Mouse (Mus musculus): ENCODE measurements around the gene Fbxo46. TPM values are rescaled to one million over a fixed set of nuclear protein-coding genes. Genes with fewer than 3 reads are reported as not detected.
A peak's percentile ranks its signal among the peaks of the same experiment; 100 is the strongest.

Fbxo46 gene
- polyA plus RNA-seq, 1 experiment from 2014 or later = 14.7 TPM

- H3K4me3 ChIP-seq (replicated peaks) = no peak overlapping the region
- H3K27ac ChIP-seq (replicated peaks) = no peak overlapping the region
- peaks cover 30% of the 10 kb centered on the region for H3K4me1 ChIP-seq
- H3K36me3 ChIP-seq = no peaks in the 10 kb centered on the region
- H3K4me2 ChIP-seq (replicated peaks) = no peak overlapping the region
- peak; percentile 39; the same call in 1 of the 2 replicates for ATAC-seq (ENCODE audit: insufficient number of reproducible peaks, low FRiP score, low TSS enrichment, low read depth)
- peaks cover 12% of the 10 kb centered on the region for H3K27me3 ChIP-seq
- no peaks in the 10 kb centered on the region for H3K9me3 ChIP-seq (replicated peaks)
- no peak overlapping the region for H3K9ac ChIP-seq
- WGBS = 38% methylated on average over 8 of the region's 8 CpGs
These were observed 50.5 kb downstream of the Fbxo46 start for GRCm38 (mm10) chr7:19170142-19170541.

- no peak for ATAC-seq (ENCODE audit: insufficient number of reproducible peaks, low FRiP score, low TSS enrichment, low read depth)
- Histone ChIP-seq H3K9ac (no peak overlapping the region), H3K4me1 (peaks cover 34% of the 10 kb centered on the region), H3K27ac (replicated peaks) (peak overlapping the region; percentile 63; the same call in 1 of the 2 replicates), H3K4me2 (replicated peaks) (no peak overlapping the region), H3K27me3 (peaks cover 20% of the 10 kb centered on the region), H3K36me3 (no peaks in the 10 kb centered on the region), H3K9me3 (replicated peaks) (no peaks in the 10 kb centered on the region), H3K4me3 (replicated peaks) (no peak overlapping the region)
- WGBS = 51% methylated on average over 8 of the region's 8 CpGs
These were observed 52.2 kb downstream of the Fbxo46 start for GRCm38 (mm10) chr7:19171831-19172230.

DNA sequence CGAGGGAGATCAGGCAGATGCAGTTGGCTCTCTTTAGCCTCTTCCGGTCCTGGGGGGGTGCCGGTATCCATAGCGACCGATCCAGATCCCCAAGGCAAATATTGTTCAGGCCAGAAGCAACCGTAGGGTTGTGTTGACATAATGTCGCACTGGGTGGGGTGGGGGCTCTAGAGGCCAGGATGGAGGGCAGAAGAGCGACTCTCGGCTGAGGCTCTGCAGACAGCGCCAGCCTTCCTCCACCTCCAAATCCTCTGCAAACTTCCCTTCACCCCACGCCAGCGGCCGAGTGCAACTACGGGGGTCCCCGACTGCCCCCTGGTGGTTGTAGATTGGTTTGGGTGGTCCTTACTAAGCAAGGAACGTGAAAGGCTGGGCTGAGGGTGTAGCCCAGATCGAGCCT, 53.2 kb downstream of the Fbxo46 start:
- H3K27ac ChIP-seq (replicated peaks) = no peak overlapping the region
- H3K36me3 ChIP-seq = no peaks in the 10 kb centered on the region
- 2% methylated on average over 17 of the region's 17 CpGs for WGBS
- H3K27me3 ChIP-seq = peaks cover 31% of the 10 kb centered on the region
- peak overlapping the region; percentile 36 for H3K4me3 ChIP-seq (replicated peaks)
- H3K9me3 ChIP-seq (replicated peaks) = no peaks in the 10 kb centered on the region
- H3K4me1 ChIP-seq = peaks cover 35% of the 10 kb centered on the region
- H3K4me2 ChIP-seq (replicated peaks) = peak overlapping the region; percentile 58
- peak; percentile 53; the same call in 1 of the 2 replicates for ATAC-seq (ENCODE audit: insufficient number of reproducible peaks, low FRiP score, low TSS enrichment, low read depth)
- H3K9ac ChIP-seq = peak overlapping the region; percentile 18; the same call in 1 of the 2 replicates

DNA sequence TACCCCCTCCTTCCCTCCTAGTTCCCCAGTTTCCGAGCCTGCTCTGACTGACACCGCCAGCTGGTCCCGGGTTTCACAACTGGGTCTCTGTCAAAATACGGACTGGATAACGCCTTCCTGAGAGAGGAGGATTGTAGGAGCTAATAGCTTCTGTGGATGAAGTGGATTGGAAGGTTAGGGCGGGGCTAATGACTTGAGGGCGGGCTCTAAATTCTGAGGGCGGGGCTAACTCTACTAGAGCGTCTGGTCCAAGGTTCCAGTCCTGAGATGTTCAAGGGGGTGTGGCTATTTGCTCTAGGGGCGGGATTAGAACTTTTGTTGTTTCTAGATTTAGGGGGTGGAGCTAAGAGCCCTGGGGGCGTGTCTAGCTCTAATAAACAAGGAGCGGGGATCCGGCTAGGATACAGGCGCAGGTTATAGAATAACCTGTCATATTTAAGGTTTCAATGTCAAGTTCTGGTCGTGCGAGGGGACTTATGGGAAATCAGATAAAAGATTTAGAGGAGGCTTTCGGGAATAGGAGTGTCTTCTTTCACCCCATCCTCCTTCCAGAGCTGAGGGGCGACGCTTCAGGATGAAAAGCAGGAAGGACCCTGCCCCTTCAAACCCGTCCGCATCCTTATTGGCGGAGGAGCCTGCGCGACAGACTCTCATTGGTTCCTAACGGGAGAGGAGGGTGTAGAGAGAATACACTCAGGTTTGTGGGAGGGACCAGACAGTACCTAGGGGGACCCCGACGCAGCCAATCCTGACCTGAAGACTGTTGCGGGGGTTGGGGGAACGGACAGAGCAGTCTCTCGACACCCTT, 56.3 kb downstream of the Fbxo46 start, which contains the start of gene Eml2:
Gene Eml2 (plus strand): TSS at position 714 of the 808 bp plus-strand sequence.
- 2% methylated on average over 30 of the region's 30 CpGs for WGBS
- no peak within 1 kb of the TSS for H3K9ac ChIP-seq
- H3K4me2 ChIP-seq (replicated peaks) = peak within 1 kb of the TSS; percentile 30
- peaks cover 53% of the 10 kb centered on the region for H3K27me3 ChIP-seq
- H3K36me3 ChIP-seq = no peaks in the 10 kb centered on the region
- H3K4me3 ChIP-seq (replicated peaks) = peak within 1 kb of the TSS; percentile 19
- no peak within 1 kb of the TSS for H3K27ac ChIP-seq (replicated peaks)
- ATAC-seq (ENCODE audit: insufficient number of reproducible peaks, low FRiP score, low TSS enrichment, low read depth) = 0 out of 2 replicates have a peak, but pooled peaks have one; percentile 40
- H3K9me3 ChIP-seq (replicated peaks) = no peaks in the 10 kb centered on the region
- H3K4me1 ChIP-seq = peaks cover 46% of the 10 kb centered on the region

GRCm38 (mm10) chr7:19176516-19176947, 56.9 kb downstream of the Fbxo46 start:
- H3K4me3 ChIP-seq (replicated peaks) = peak overlapping the region; percentile 19
- H3K4me1 ChIP-seq = peaks cover 49% of the 10 kb centered on the region
- no peak for ATAC-seq (ENCODE audit: insufficient number of reproducible peaks, low FRiP score, low TSS enrichment, low read depth)
- H3K27me3 ChIP-seq = peaks cover 53% of the 10 kb centered on the region
- no peak overlapping the region for H3K27ac ChIP-seq (replicated peaks)
- H3K4me2 ChIP-seq (replicated peaks) = peak overlapping the region; percentile 30
- no peak overlapping the region for H3K9ac ChIP-seq
- H3K9me3 ChIP-seq (replicated peaks) = no peaks in the 10 kb centered on the region
- 4% methylated on average over 21 of the region's 21 CpGs for WGBS
- H3K36me3 ChIP-seq = no peaks in the 10 kb centered on the region

- Histone ChIP-seq H3K4me1 (peaks cover 50% of the 10 kb centered on the region), H3K9me3 (replicated peaks) (no peaks in the 10 kb centered on the region), H3K9ac (no peak overlapping the region), H3K27ac (replicated peaks) (no peak overlapping the region), H3K27me3 (peaks cover 53% of the 10 kb centered on the region), H3K4me3 (replicated peaks) (no peak overlapping the region), H3K4me2 (replicated peaks) (no peak overlapping the region), H3K36me3 (no peaks in the 10 kb centered on the region)
- 69% methylated on average over 7 of the region's 7 CpGs for WGBS
- ATAC-seq (ENCODE audit: insufficient number of reproducible peaks, low FRiP score, low TSS enrichment, low read depth) = no peak
These were observed 57.6 kb downstream of the Fbxo46 start for GRCm38 (mm10) chr7:19177216-19177615.

- Histone ChIP-seq H3K36me3 (no peaks in the 10 kb centered on the region), H3K27ac (replicated peaks) (no peak overlapping the region), H3K27me3 (peaks cover 53% of the 10 kb centered on the region), H3K4me3 (replicated peaks) (peak overlapping the region; percentile 34; the same call in 1 of the 2 replicates), H3K9ac (no peak overlapping the region), H3K9me3 (replicated peaks) (no peaks in the 10 kb centered on the region), H3K4me2 (replicated peaks) (peak overlapping the region; percentile 49; the same call in 1 of the 2 replicates), H3K4me1 (peaks cover 46% of the 10 kb centered on the region)
- WGBS = 12% methylated on average over 18 of the region's 18 CpGs
- no peak for ATAC-seq (ENCODE audit: insufficient number of reproducible peaks, low FRiP score, low TSS enrichment, low read depth)
These were observed 58.4 kb downstream of the Fbxo46 start for GRCm38 (mm10) chr7:19178035-19178434.

DNA sequence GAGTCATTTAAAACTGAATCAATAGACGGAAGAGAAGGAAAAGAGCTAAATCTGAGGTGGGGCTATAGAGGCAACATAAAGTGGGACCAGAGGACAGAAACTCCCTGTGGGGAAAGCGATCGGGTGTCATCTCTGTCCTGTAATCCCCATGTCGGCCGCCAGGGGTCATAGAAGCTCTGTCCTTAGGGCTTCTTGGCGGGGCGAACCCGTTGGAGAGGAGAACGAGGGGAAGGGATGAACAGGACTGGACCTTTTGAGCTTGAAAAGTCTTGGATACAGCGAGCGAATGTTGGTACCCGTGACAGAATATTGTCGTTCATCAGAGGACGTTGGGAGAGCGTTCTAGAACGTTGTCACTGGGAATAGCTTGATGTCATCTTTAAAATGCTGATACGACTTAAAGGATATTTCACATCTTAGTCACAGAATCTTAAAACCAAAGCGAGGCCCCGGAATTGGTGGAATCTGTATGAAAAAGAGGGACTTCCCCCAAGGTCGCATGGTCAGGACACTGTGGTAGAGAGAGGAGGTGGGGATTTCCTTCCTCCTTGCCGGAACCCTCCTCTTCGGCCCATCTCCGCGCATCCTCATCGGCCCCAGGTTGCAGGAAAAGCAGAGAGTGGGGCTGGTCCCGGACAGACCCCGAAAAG, 58.9 kb downstream of the Fbxo46 start:
- peak overlapping the region; percentile 34 for H3K4me3 ChIP-seq (replicated peaks)
- H3K27ac ChIP-seq (replicated peaks) = no peak overlapping the region
- 5% methylated on average over 27 of the region's 27 CpGs for WGBS
- no peaks in the 10 kb centered on the region for H3K36me3 ChIP-seq
- ATAC-seq (ENCODE audit: insufficient number of reproducible peaks, low FRiP score, low TSS enrichment, low read depth) = no peak
- H3K27me3 ChIP-seq = peaks cover 53% of the 10 kb centered on the region
- H3K4me2 ChIP-seq (replicated peaks) = peak overlapping the region; percentile 49
- no peak overlapping the region for H3K9ac ChIP-seq
- H3K9me3 ChIP-seq (replicated peaks) = no peaks in the 10 kb centered on the region
- H3K4me1 ChIP-seq = peaks cover 44% of the 10 kb centered on the region

DNA sequence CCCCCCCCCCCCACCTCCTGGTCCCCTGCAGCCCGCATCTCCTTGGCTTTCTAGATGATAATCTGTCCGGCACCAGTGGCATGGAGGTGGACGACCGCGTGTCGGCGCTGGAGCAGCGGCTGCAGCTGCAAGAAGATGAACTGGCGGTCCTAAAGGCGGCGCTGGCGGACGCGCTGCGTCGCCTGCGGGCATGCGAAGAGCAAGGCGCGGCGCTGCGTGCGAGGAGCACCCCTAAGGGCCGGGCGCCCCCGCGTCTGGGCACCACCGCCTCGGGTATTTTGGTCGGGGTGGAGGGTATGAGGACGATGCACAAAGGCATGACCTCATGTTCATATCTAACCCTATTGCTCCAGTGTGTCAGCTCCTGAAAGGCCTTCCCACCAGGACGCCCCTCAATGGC, 59.5 kb downstream of the Fbxo46 start:
- no peak for ATAC-seq (ENCODE audit: insufficient number of reproducible peaks, low FRiP score, low TSS enrichment, low read depth)

GRCm38 (mm10) chr7:19179936-19180335, 60.3 kb downstream of the Fbxo46 start:
- no peaks in the 10 kb centered on the region for H3K36me3 ChIP-seq
- H3K27me3 ChIP-seq = peaks cover 50% of the 10 kb centered on the region
- no peaks in the 10 kb centered on the region for H3K9me3 ChIP-seq (replicated peaks)
- H3K27ac ChIP-seq (replicated peaks) = no peak overlapping the region
- no peak overlapping the region for H3K4me2 ChIP-seq (replicated peaks)
- ATAC-seq (ENCODE audit: insufficient number of reproducible peaks, low FRiP score, low TSS enrichment, low read depth) = no peak
- WGBS = 33% methylated on average over 6 of the region's 6 CpGs
- no peak overlapping the region for H3K9ac ChIP-seq
- H3K4me1 ChIP-seq = peaks cover 53% of the 10 kb centered on the region
- no peak overlapping the region for H3K4me3 ChIP-seq (replicated peaks)

More for the DNA sequence above, 59.5 kb downstream of the Fbxo46 start:
- Histone ChIP-seq H3K9me3 (replicated peaks) (no peaks in the 10 kb centered on the region), H3K4me2 (replicated peaks) (peak overlapping the region; percentile 49), H3K27me3 (peaks cover 53% of the 10 kb centered on the region), H3K9ac (no peak overlapping the region), H3K4me3 (replicated peaks) (peak overlapping the region; percentile 34), H3K36me3 (no peaks in the 10 kb centered on the region), H3K4me1 (peaks cover 45% of the 10 kb centered on the region), H3K27ac (replicated peaks) (no peak overlapping the region)
- WGBS = under 1% methylated on average over 32 of the region's 32 CpGs

GRCm38 (mm10) chr7:19180862-19181429, 61.3 kb downstream of the Fbxo46 start:
- H3K9ac ChIP-seq = peak overlapping the region; percentile 42
- peak overlapping the region; percentile 41 for H3K27ac ChIP-seq (replicated peaks)
- 0 out of 2 replicates have a peak, but pooled peaks have one; percentile 12 for ATAC-seq (ENCODE audit: insufficient number of reproducible peaks, low FRiP score, low TSS enrichment, low read depth)
- peak overlapping the region; percentile 74 for H3K4me2 ChIP-seq (replicated peaks)
- no peaks in the 10 kb centered on the region for H3K9me3 ChIP-seq (replicated peaks)
- H3K36me3 ChIP-seq = 0 out of 2 replicates have a peak, but pooled peaks cover under 1% of the 10 kb centered on the region
- peak overlapping the region; percentile 56 for H3K4me3 ChIP-seq (replicated peaks)
- peaks cover 50% of the 10 kb centered on the region for H3K4me1 ChIP-seq
- H3K27me3 ChIP-seq = peaks cover 42% of the 10 kb centered on the region
- under 1% methylated on average over 22 of the region's 27 CpGs for WGBS
